In the genomic region with DNA sequence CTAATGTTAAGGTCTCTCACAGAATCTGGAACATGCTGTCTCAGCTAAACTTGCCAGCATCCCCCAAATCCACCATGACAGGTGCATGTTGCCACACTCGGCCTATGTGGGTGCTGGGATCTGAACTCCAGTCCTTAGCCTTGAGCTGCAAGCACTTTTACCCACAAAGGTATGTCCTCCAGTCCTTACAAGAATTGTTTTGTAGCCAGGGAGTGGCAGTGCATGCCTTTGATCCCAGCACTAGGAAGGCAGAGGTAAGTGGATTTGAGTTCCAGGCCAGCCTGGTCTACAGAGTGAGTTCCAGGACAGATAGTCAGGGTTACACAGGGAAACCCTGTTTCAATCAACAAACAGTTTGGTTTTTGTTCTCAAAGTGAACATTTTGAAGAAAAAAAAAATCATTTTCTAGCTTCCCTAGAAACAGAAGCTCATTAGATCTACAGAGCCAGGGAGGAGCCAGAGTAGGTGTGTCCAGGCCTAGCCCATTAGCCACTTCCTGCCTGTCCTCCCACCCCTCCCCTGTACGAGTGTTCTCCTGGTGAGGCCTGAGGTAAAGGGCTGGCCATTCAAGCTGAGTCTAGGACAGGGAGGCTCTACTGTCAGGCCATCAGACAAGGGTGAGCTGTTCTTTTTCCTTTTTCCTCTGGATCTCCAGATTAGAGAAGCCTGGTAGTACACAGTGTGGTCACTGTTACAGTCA, we compare ENCODE assay signal across 9 mouse cellular contexts. TPM values are rescaled to one million over a fixed set of nuclear protein-coding genes. Genes with fewer than 3 reads are reported as not detected.
DNase-seq lines count a peak whose midpoint lies in the region; ATAC-seq and TF ChIP-seq lines count a peak whose summit lies in the region.
"Had no signal": no experiment of that assay in that cellular context is flagged by ENCODE, and none has a peak within 500 bp of the region (broad histone marks: within the 10 kb centered on the region; RNA-seq: fewer than 3 reads in every experiment).

No protein-coding gene starts in this region.

- peak; percentile 79 for ATAC-seq in megakaryocyte progenitor cell, adult 5-6 weeks (replicated peaks; ENCODE audit: poor library complexity)

- no peak for TF ChIP-seq EP300 in CH12.LX (IDR thresholded peaks at IDR 0.05; ENCODE audit: low read length)

- dilution Hi-C loops in CH12.LX (cut with MboI; ENCODE audit: extremely low pct_ligation_motif_present, extremely low pct_unique_long_range_greater_than_20kb, low sequenced_read_pairs): no loop called here

- no peaks in the 10 kb centered on the region for H3K9me3 ChIP-seq in CH12.LX (replicated peaks; ENCODE audit: low read length)
- H3K9me3 ChIP-seq: embryonic facial prominence, embryonic 15.5 days; heart, embryonic 10.5 days had no signal

- TF ChIP-seq POLR2A in CH12.LX (IDR thresholded peaks at IDR 0.05; ENCODE audit: low read depth, low read length): no peak

- H3K4me2 ChIP-seq in CH12.LX (ENCODE audit: insufficient read depth, low read depth, poor library complexity, severe bottlenecking): no peak overlapping the region
- H3K4me2 ChIP-seq: embryonic facial prominence, embryonic 15.5 days had no signal

- no peak for TF ChIP-seq CTCF in CH12.LX (conservative IDR thresholded peaks at IDR 0.05 in 1 of 2, IDR thresholded peaks at IDR 0.05 in 1 of 2; ENCODE audit: low read depth in 2 of 2, low read length in 2 of 2)

- peaks cover 0 to 24% of the 10 kb centered on the region in 2 experiments for H3K36me3 ChIP-seq in CH12.LX (replicated peaks in 1 of 2; ENCODE audit: control insufficient read depth in 1 of 2, insufficient read depth in 1 of 2, low read length in 1 of 2)

- peak; percentile 44 for DNase-seq in CH12.LX (ENCODE audit: extremely low read depth)
- DNase-seq in Muller cell, postnatal 12 days (ENCODE audit: inconsistent ontology term): peak; percentile 16
- DNase-seq in kidney, postnatal 4 days: peak; percentile 27 to 54
- no peak for DNase-seq in layer of hippocampus, adult 18-20 months (ENCODE audit: low spot score in 2 of 2)
- DNase-seq in adrenal gland, adult 2 months: no peak
- DNase-seq in layer of hippocampus, adult 11-12 months (ENCODE audit: low spot score): no peak

- TF ChIP-seq RAD21 in CH12.LX (IDR thresholded peaks at IDR 0.05; ENCODE audit: low read depth, low read length): no peak

- no peaks in the 10 kb centered on the region for H3K27me3 ChIP-seq in CH12.LX (replicated peaks)
- H3K27me3 ChIP-seq: embryonic facial prominence, embryonic 15.5 days had no signal

- no peak overlapping the region for H3K9ac ChIP-seq in CH12.LX (ENCODE audit: insufficient read depth, low read depth)
- H3K9ac ChIP-seq: embryonic facial prominence, embryonic 15.5 days had no signal

- H3K4me1 ChIP-seq in CH12.LX (ENCODE audit: control insufficient read depth in 1 of 2, insufficient read depth in 2 of 2): peaks cover 7 to 39% of the 10 kb centered on the region in 2 experiments; a peak in 3 of 4 replicates

- H3K79me2 ChIP-seq in CH12.LX (replicated peaks; ENCODE audit: control insufficient read depth, extremely low read depth, insufficient read depth, poor library complexity, severe bottlenecking): no peaks in the 10 kb centered on the region

- in situ Hi-C loops in CH12.LX (cut with MboI; ENCODE audit: low pct_ligation_motif_present, low pct_unique_long_range_greater_than_20kb, low sequenced_read_pairs): no loop called here

- no peak overlapping the region for H3K27ac ChIP-seq in CH12.LX (ENCODE audit: insufficient read depth, low read depth)
- H3K27ac ChIP-seq: heart, embryonic 10.5 days had no signal

- peak overlapping the region in 2 of 3 experiments; percentile 8 to 16 for H3K4me3 ChIP-seq in CH12.LX (replicated peaks in 1 of 3; ENCODE audit: low read depth in 2 of 3, low read length in 2 of 3, poor library complexity in 1 of 3)
- H3K4me3 ChIP-seq: embryonic facial prominence, embryonic 15.5 days; heart, embryonic 10.5 days had no signal

TF ChIP-seq in CH12.LX, 34 proteins besides CTCF, POLR2A, EP300 and RAD21:
- TF ChIP-seq MAX (IDR thresholded peaks at IDR 0.05; ENCODE audit: low read length) (no peak), ELF1 (IDR thresholded peaks at IDR 0.05; ENCODE audit: low read depth, low read length) (peak; percentile 55)

RNA-seq across cellular contexts. Expression of a gene that starts 26.1 kb away (rescaled TPM):
- total RNA-seq in CH12.LX (2012; rRNA removed): 186 and 279 TPM in 2 replicates
- total RNA-seq in CH12.LX (2014; rRNA removed): 109 and 116 TPM in 2 replicates
- polyA plus RNA-seq in CH12.LX (2012; ENCODE audit: insufficient read length, low read depth): 241 and 300 TPM in 2 replicates
- total RNA-seq in megakaryocyte progenitor cell, adult 5-6 weeks (2015): 44.3 and 66.8 TPM in 2 replicates
- total RNA-seq in megakaryocyte progenitor cell, adult 5-6 weeks (2017): 32.9 and 36.1 TPM in 2 replicates
- total RNA-seq in layer of hippocampus, adult 18-20 months (2021): 100 to 1,000 TPM; 183 to 187 TPM
- total RNA-seq in adrenal gland, adult 2 months (2021): 1,000 to 10,000 TPM in 1 of 2 experiments, 100 to 1,000 TPM in 1; 505 to 2,290 TPM
- polyA plus RNA-seq in adrenal gland, adult 2 months (2012; rRNA removed): 7,384 and 9,917 TPM in 2 replicates

RNA-seq across cellular contexts. Expression of a gene that starts 54.3 kb away (rescaled TPM):
- total RNA-seq in CH12.LX (2012; rRNA removed) (120 and 164 TPM in 2 replicates), CH12.LX (2014; rRNA removed) (98.7 and 105 TPM in 2 replicates)
- polyA plus RNA-seq in CH12.LX (2012; ENCODE audit: insufficient read length, low read depth): 155 and 165 TPM in 2 replicates
- total RNA-seq in megakaryocyte progenitor cell, adult 5-6 weeks (2015): 65.0 and 77.7 TPM in 2 replicates
- total RNA-seq in megakaryocyte progenitor cell, adult 5-6 weeks (2017): 53.8 and 60.4 TPM in 2 replicates
- 10 to 100 TPM; 40.1 to 40.4 TPM for total RNA-seq in layer of hippocampus, adult 18-20 months (2021)
- total RNA-seq in adrenal gland, adult 2 months (2021): 10 to 100 TPM; 56.0 to 62.0 TPM
- polyA plus RNA-seq in adrenal gland, adult 2 months (2012; rRNA removed): 43.8 and 53.7 TPM in 2 replicates

Comparison
In these comparisons a context has a peak if more than half of its experiments do, and no peak if none do; other contexts are left out.
1. DNase-seq: peak in CH12.LX (single experiment), Muller cell, postnatal 12 days (single experiment) and kidney, postnatal 4 days (2 of 2); none in layer of hippocampus, adult 18-20 months (0 of 2), adrenal gland, adult 2 months (single experiment) and layer of hippocampus, adult 11-12 months (single experiment).